Mouse (Mus musculus) neural tube, embryonic 13.5 days (tissue): ENCODE measurements around the gene Cacna1c. TPM values are rescaled to one million over a fixed set of nuclear protein-coding genes. Genes with fewer than 3 reads are reported as not detected.
"Not testable (repeated sequence)": the region's sequence is repeated elsewhere in the genome, so short reads cannot be mapped to it uniquely, and the experiment has no call there.

Source experiments
- ATAC-seq: fragments of 200-750 bp; cut with Nextera tagmentation; 2 replicates; pipeline ENCODE4 v1.8.0; 2017; ENCODE audit warnings: low read depth, mild to moderate bottlenecking, moderate TSS enrichment, moderate library complexity
- H3K27ac ChIP-seq: fragments of 300-500 bp; sonication (generic); replicated peaks from 2 replicates; pipeline ENCODE4 v1.5.1; 2015; ENCODE audit warnings: moderate library complexity, mild to moderate bottlenecking, inconsistent platforms
- H3K27me3 ChIP-seq: fragments of 300-500 bp; sonication (generic); 2 replicates; pipeline ENCODE4 v1.6.1; 2015; ENCODE audit warnings: mild to moderate bottlenecking, inconsistent platforms
- H3K36me3 ChIP-seq: fragments of 300-500 bp; sonication (generic); 2 replicates; pipeline ENCODE4 v1.6.1; 2015; ENCODE audit warnings: mild to moderate bottlenecking, inconsistent platforms
- H3K4me1 ChIP-seq: fragments of 300-500 bp; sonication (generic); replicated peaks from 2 replicates; pipeline ENCODE4 v1.6.1; 2015; ENCODE audit warnings: inconsistent platforms
- H3K4me2 ChIP-seq: fragments of 300-500 bp; sonication (generic); 2 replicates; pipeline ENCODE4 v1.6.1; 2015; ENCODE audit warnings: inconsistent platforms, mild to moderate bottlenecking, moderate library complexity
- H3K4me3 ChIP-seq: fragments of 300-500 bp; sonication (generic); 2 replicates; pipeline ENCODE4 v1.5.1; 2015; ENCODE audit warnings: mild to moderate bottlenecking, inconsistent platforms
- H3K9ac ChIP-seq: fragments of 300-500 bp; sonication (generic); 2 replicates; pipeline ENCODE4 v1.6.1; 2015; ENCODE audit warnings: moderate library complexity, mild to moderate bottlenecking, inconsistent platforms
- H3K9me3 ChIP-seq: fragments of 300-500 bp; sonication (generic); 2 replicates; pipeline ENCODE4 v1.6.1; 2016; ENCODE audit warnings: inconsistent platforms
- whole genome bisulfite sequencing: fragments of 180-500 bp; shearing (Covaris S2); methylation state at CpG from one replicate; pipeline ENCODE4 v1.1.7; 2015; 5-methylcytosine and 5-hydroxymethylcytosine counted together
- polyA plus RNA-seq: library from polyadenylated mRNA; unstranded; fragments of >200 nt; fragmentation: Nextera tagmentation; extraction: Ambion mirVana; gene quantifications from 2 replicates; pipeline ENCODE4 v1.2.1, GENCODE M21; 2015

Cacna1c gene
- polyA plus RNA-seq, 1 experiment from 2014 or later, result 5.0 TPM

GRCm38 (mm10) chr6:119225226-119225625 is 29.0 kb upstream of the Cacna1c start:
- 81% methylated on average over 12 of the region's 12 CpGs for WGBS

DNA sequence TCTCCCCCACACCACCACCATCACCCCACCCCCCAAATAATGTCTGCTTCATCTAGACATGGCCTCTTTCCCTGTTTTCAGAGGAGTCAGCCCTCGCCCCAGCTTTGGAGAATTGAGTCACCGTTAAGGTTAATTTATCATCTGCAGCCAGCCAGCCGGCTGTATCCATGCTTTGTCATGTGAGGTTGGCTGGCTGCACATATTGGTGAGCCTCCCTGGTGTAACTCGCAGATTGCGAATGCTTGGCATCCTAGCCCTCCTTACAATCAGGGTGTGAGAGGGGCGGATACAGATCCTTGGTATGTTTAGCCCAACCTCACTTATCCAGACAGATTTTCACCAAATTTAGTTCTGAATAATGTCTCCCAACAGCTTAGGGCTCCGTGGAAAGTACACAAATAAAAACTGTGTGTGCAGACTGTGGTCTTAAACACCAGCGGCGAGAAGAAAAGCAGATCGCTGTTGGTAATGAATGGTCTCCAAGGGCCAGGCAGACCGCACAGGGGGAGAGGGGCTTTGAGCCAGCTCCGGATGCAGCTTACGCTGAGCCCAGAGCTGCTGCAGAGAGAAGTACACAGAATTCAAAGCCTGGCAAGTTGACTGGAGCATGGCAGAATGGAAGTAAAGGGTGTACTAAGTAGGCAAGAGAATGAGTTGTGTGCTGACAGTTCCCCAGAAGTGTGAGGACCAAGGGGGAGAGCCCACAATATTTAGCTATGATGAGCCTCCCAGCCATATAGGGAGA is 28.4 kb upstream of the Cacna1c start:
- WGBS, result 42% methylated on average over 13 of the region's 13 CpGs
- Histone ChIP-seq H3K9me3 (no peaks in the 10 kb centered on the region), H3K4me3 (no peak overlapping the region), H3K27ac (peak overlapping the region; percentile 46), H3K27me3 (no peaks in the 10 kb centered on the region), H3K36me3 (peaks cover 22% of the 10 kb centered on the region), H3K4me1 (peaks cover 24% of the 10 kb centered on the region), H3K9ac (no peak overlapping the region), H3K4me2 (peak overlapping the region; percentile 18)
- peak; percentile 63; the same call in 1 of the 2 replicates for ATAC-seq

More at GRCm38 (mm10) chr6:119225226-119225625, 29.0 kb upstream of the Cacna1c start:
- H3K36me3 ChIP-seq, result peaks cover 22% of the 10 kb centered on the region
- 0 out of 2 replicates have a peak, but pooled peaks have one; percentile 14 for ATAC-seq
- no peak overlapping the region for H3K9ac ChIP-seq
- H3K27me3 ChIP-seq, result no peaks in the 10 kb centered on the region
- no peaks in the 10 kb centered on the region for H3K9me3 ChIP-seq
- H3K4me2 ChIP-seq, result no peak overlapping the region
- H3K4me3 ChIP-seq, result no peak overlapping the region
- H3K27ac ChIP-seq, result peak overlapping the region; percentile 46; the same call in 1 of the 2 replicates
- peaks cover 24% of the 10 kb centered on the region for H3K4me1 ChIP-seq

- H3K4me2 ChIP-seq, result no peak overlapping the region
- no peak overlapping the region for H3K4me3 ChIP-seq
- WGBS, result 53% methylated on average over 10 of the region's 10 CpGs
- H3K27ac ChIP-seq, result no peak overlapping the region
- H3K4me1 ChIP-seq, result peaks cover 17% of the 10 kb centered on the region
- peaks cover 54% of the 10 kb centered on the region for H3K36me3 ChIP-seq
- peak; percentile 73 for ATAC-seq
- H3K27me3 ChIP-seq, result no peaks in the 10 kb centered on the region
- H3K9ac ChIP-seq, result no peak overlapping the region
- no peaks in the 10 kb centered on the region for H3K9me3 ChIP-seq
These were observed 24.1 kb upstream of the Cacna1c start for GRCm38 (mm10) chr6:119220297-119220696.

DNA sequence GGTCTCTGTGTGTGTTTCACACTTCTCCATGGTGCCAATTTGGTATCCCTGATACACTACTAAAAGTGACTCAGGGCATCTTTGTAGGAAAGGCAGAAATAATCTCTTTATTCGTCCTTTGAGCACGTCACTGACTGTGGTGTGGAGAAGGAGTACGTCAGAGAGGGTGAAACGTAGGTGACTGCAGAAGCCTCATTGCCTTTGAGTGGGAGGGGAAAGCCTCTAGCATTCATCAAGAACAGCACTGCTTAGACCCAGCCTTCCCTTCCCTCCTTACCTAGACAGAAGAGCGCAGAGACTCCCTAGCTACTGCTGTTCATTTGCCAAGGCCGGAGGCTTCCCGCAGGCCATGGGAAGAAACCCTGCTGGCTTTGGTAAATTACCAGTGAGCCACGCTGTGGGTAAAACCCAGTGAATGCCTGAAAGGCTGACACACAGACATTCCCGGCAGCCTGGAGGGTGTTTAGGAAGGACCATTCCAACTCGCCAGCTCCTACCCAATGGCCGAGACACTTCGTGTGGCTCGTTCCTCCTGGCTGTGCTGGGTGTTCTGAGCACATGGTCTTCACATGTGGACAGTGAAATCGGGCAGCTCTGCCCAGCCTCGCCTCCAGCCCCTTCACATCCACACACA is 23.1 kb upstream of the Cacna1c start:
- 77% methylated on average over 15 of the region's 15 CpGs for WGBS
- H3K36me3 ChIP-seq, result peaks cover 61% of the 10 kb centered on the region
- H3K4me2 ChIP-seq, result no peak overlapping the region
- H3K27ac ChIP-seq, result no peak overlapping the region
- no peak overlapping the region; the same call in 1 of the 2 replicates for H3K9ac ChIP-seq
- no peaks in the 10 kb centered on the region for H3K9me3 ChIP-seq
- H3K27me3 ChIP-seq, result no peaks in the 10 kb centered on the region
- H3K4me1 ChIP-seq, result peaks cover 16% of the 10 kb centered on the region
- H3K4me3 ChIP-seq, result no peak overlapping the region
- no peak for ATAC-seq

DNA sequence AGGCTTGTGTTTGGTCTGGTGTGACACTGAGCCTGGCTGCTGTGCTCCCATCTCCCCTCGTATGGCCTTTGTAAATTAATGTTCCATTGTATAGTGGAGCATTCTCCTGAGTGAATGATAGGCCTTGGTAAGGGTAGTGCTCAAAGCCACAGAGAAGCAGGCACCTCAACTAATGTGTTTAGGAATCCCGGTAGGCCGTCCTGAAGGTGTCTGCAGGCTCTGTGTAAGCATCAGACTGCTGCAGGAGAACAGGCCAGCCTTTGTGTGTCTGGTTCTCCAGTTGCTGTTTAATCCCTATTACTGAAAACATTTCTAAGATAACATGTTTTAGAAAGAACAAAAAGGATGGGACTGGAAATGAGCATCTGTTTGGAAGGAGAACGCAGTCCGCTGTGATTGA is 22.4 kb upstream of the Cacna1c start:
- Histone ChIP-seq H3K4me1 (peaks cover 15% of the 10 kb centered on the region), H3K36me3 (peaks cover 63% of the 10 kb centered on the region), H3K4me2 (no peak overlapping the region), H3K9me3 (no peaks in the 10 kb centered on the region), H3K27ac (no peak overlapping the region), H3K9ac (no peak overlapping the region), H3K4me3 (no peak overlapping the region), H3K27me3 (no peaks in the 10 kb centered on the region)
- 87% methylated on average over 5 of the region's 5 CpGs for WGBS
- no peak for ATAC-seq

GRCm38 (mm10) chr6:119217661-119218060 is 21.4 kb upstream of the Cacna1c start:
- Histone ChIP-seq H3K9me3 (no peaks in the 10 kb centered on the region), H3K4me2 (no peak overlapping the region), H3K36me3 (peaks cover 67% of the 10 kb centered on the region), H3K27ac (no peak overlapping the region), H3K27me3 (no peaks in the 10 kb centered on the region), H3K9ac (no peak overlapping the region), H3K4me3 (no peak overlapping the region), H3K4me1 (peaks cover 15% of the 10 kb centered on the region)
- ATAC-seq, result no peak
- 86% methylated on average over 4 of the region's 4 CpGs for WGBS

GRCm38 (mm10) chr6:119215040-119215613 is 18.9 kb upstream of the Cacna1c start:
- ATAC-seq, result no peak
- Histone ChIP-seq H3K9ac (no peak overlapping the region), H3K27me3 (no peaks in the 10 kb centered on the region), H3K4me1 (peaks cover 12% of the 10 kb centered on the region), H3K27ac (0 out of 2 replicates have a peak overlapping the region, but pooled peaks have one; percentile 5), H3K4me2 (no peak overlapping the region), H3K9me3 (no peaks in the 10 kb centered on the region), H3K36me3 (peaks cover 53% of the 10 kb centered on the region), H3K4me3 (no peak overlapping the region)
- WGBS, result 81% methylated on average over 10 of the region's 10 CpGs

- ATAC-seq, result 0 out of 2 replicates have a peak, but pooled peaks have one; percentile 36
- H3K9ac ChIP-seq, result no peak overlapping the region
- no peaks in the 10 kb centered on the region for H3K27me3 ChIP-seq
- H3K9me3 ChIP-seq, result no peaks in the 10 kb centered on the region
- WGBS, result 69% methylated on average over 6 of the region's 6 CpGs
- H3K36me3 ChIP-seq, result peaks cover 51% of the 10 kb centered on the region
- no peak overlapping the region for H3K4me2 ChIP-seq
- no peak overlapping the region for H3K4me3 ChIP-seq
- no peak overlapping the region for H3K27ac ChIP-seq
- H3K4me1 ChIP-seq, result peaks cover 12% of the 10 kb centered on the region
These were observed 18.0 kb upstream of the Cacna1c start for GRCm38 (mm10) chr6:119214190-119214589.

- Histone ChIP-seq H3K9ac (no peak overlapping the region), H3K27ac (no peak overlapping the region), H3K27me3 (no peaks in the 10 kb centered on the region), H3K4me2 (no peak overlapping the region), H3K4me1 (peaks cover 12% of the 10 kb centered on the region), H3K36me3 (peaks cover 48% of the 10 kb centered on the region), H3K9me3 (no peaks in the 10 kb centered on the region), H3K4me3 (no peak overlapping the region)
- WGBS, result 83% methylated on average over 5 of the region's 5 CpGs
- ATAC-seq, result no peak
These were observed 17.2 kb upstream of the Cacna1c start for GRCm38 (mm10) chr6:119213375-119213774.

DNA sequence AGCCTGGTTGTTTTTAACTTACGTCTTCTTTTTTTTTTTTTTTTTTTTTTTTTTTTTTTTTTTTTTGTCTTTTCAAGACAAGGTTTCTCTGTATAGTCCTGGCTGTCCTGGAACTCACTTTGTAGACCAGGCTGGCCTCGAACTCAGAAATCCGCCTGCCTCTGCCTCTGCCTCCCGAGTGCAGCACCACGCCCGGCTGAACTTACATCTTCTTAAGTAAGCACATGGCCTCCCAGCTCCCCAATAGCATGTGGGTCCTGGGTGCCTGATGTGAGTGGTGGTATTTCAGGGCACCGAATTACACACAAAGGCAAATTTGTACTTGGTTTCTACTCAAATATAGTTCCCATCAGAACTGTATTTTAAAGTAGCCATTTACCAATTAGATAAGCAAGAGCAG is 9.8 kb upstream of the Cacna1c start:
- H3K4me3 ChIP-seq, H3K27ac ChIP-seq, H3K9ac ChIP-seq, H3K27me3 ChIP-seq, H3K9me3 ChIP-seq, H3K4me2 ChIP-seq, H3K4me1 ChIP-seq, ATAC-seq: not testable (repeated sequence)
- peaks cover 24% of the 10 kb centered on the region for H3K36me3 ChIP-seq
- WGBS, result 93% methylated on average over 7 of the region's 7 CpGs

DNA sequence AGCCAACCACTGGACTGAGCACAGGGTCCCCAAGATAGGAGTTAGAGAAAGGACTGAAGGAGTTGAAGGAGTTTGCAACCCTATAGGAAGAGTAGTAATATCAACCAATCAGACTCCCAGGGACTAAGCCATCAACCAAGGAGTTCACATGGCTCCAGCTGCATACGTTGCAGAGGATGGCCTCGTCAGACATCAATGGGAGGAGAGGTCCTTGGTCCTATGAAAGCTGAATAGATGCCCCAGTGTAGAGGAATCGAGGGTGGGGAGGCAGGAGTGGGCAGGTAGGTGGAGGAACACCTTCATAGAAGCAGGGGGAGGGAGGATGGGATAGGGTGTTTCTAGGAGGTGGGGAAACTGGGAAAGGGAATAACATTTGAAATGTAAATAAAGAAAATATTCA is 8.7 kb upstream of the Cacna1c start:
- Histone ChIP-seq H3K4me1 (peaks cover 3% of the 10 kb centered on the region; the same call in 1 of the 2 replicates), H3K9me3 (no peaks in the 10 kb centered on the region), H3K27ac (no peak overlapping the region), H3K9ac (no peak overlapping the region), H3K4me2 (no peak overlapping the region), H3K36me3 (peaks cover 28% of the 10 kb centered on the region), H3K4me3 (no peak overlapping the region), H3K27me3 (no peaks in the 10 kb centered on the region)
- WGBS, result 74% methylated on average over 3 of the region's 3 CpGs
- no peak for ATAC-seq

- WGBS, result 93% methylated on average over 7 of the region's 7 CpGs
- Histone ChIP-seq H3K36me3 (peaks cover 28% of the 10 kb centered on the region), H3K9me3 (no peaks in the 10 kb centered on the region), H3K4me1 (peaks cover 6% of the 10 kb centered on the region), H3K27me3 (no peaks in the 10 kb centered on the region), H3K4me2 (no peak overlapping the region), H3K4me3 (no peak overlapping the region), H3K27ac (no peak overlapping the region), H3K9ac (no peak overlapping the region)
- ATAC-seq, result no peak
These were observed 8.1 kb upstream of the Cacna1c start for GRCm38 (mm10) chr6:119204286-119204685.
